Comparison of ENCODE assay signal across 9 mouse cellular contexts in the genomic region with DNA sequence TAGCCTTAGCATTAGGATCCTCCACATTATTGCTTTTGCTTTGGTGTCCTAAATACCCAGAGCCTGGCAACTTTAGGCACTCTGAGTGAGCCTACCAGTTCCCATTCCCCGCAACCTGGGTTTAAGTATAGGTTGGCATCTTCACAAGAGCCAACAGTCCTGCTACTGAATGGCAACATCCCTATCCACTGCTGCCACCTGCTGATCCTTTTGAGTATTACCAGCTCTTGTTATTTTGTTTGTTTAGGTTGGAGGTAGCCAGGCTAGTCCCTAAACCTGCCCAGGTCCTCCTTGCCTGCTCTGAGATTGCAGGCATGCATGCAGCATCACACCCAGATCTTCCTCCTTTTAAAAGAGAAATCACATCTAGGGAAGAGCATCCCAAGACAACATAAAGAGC. TPM values are rescaled to one million over a fixed set of nuclear protein-coding genes. Genes with fewer than 3 reads are reported as not detected.
DNase-seq lines count a peak whose midpoint lies in the region; ATAC-seq and TF ChIP-seq lines count a peak whose summit lies in the region.
"Not testable (repeated sequence)": the region's sequence is repeated elsewhere in the genome, so short reads cannot be mapped to it uniquely, and the experiment has no call there.
"Had no signal": no experiment of that assay in that cellular context is flagged by ENCODE, and none has a peak within 500 bp of the region (broad histone marks: within the 10 kb centered on the region; RNA-seq: fewer than 3 reads in every experiment).

No protein-coding gene starts in this region.

- H3K4me1 ChIP-seq in limb, embryonic 13.5 days; midbrain, postnatal 0 days (ENCODE audit: insufficient read depth, low read length): not testable (repeated sequence)

- WGBS in limb, embryonic 13.5 days = 9% methylated on average over 1 of the region's 1 CpGs
- 29% methylated on average over 1 of the region's 1 CpGs for WGBS in midbrain, postnatal 0 days

- H3K27me3 ChIP-seq in limb, embryonic 13.5 days; midbrain, postnatal 0 days (ENCODE audit: insufficient read depth, low read length): not testable (repeated sequence)

- H3K4me2 ChIP-seq in limb, embryonic 13.5 days (replicated peaks); midbrain, postnatal 0 days (ENCODE audit: low read depth, low read length, poor library complexity, severe bottlenecking): not testable (repeated sequence)

- not testable (repeated sequence) for H3K27ac ChIP-seq in limb, embryonic 13.5 days; midbrain, postnatal 0 days (ENCODE audit: low read depth, low read length)

- not testable (repeated sequence) for H3K36me3 ChIP-seq in limb, embryonic 13.5 days; midbrain, postnatal 0 days (ENCODE audit: insufficient read depth, low read length)

- DNase-seq in 3T3-L1 (ENCODE audit: low read depth, low spot score) = peak; percentile 65
- DNase-seq in adrenal gland, postnatal 25 days = peak; percentile 34
- peak; percentile 83 to 88 for DNase-seq in heart, postnatal 10 days
- peak; percentile 83 for DNase-seq in kidney, postnatal 10 days
- peak; percentile 57 for DNase-seq in midbrain, postnatal 0 days (ENCODE audit: low spot score)
- peak; percentile 72 for DNase-seq in spleen, postnatal 36 days (ENCODE audit: low spot score in 2 of 2)

- H3K4me3 ChIP-seq in limb, embryonic 13.5 days; midbrain, postnatal 0 days (ENCODE audit: low read depth, low read length): not testable (repeated sequence)

- intact Hi-C loops in heart, postnatal 10 days (cut with DNase I) = loop anchor here (2.0 kb wide), 2 partner anchors 73 to 299 kb away; no protein-coding TSS in a partner anchor

- H3K9ac ChIP-seq in limb, embryonic 13.5 days; midbrain, postnatal 0 days (replicated peaks; ENCODE audit: low read length, poor library complexity, severe bottlenecking): not testable (repeated sequence)

- not testable (repeated sequence) for H3K9me3 ChIP-seq in limb, embryonic 13.5 days; midbrain, postnatal 0 days (ENCODE audit: low read length)

- ATAC-seq in erythroid progenitor cell, adult 5-6 weeks (replicated peaks; ENCODE audit: low FRiP score, poor library complexity, severe bottlenecking) = peak; percentile 75
- ATAC-seq in limb, embryonic 13.5 days (ENCODE audit: low FRiP score, low read depth) = peak; percentile 24; the same call in 1 of the 2 replicates
- peak; percentile 41 for ATAC-seq in midbrain, postnatal 0 days (ENCODE audit: low FRiP score)

- peak; percentile 78 for TF ChIP-seq CTCF in midbrain, postnatal 0 days (IDR thresholded peaks at IDR 0.05)

RNA-seq across cellular contexts. Expression of a gene that starts 7.3 kb away (rescaled TPM):
- total RNA-seq in adrenal gland, postnatal 25 days (2021) = 3.3 and 4.4 TPM in 2 replicates
- 8.0 and 17.7 TPM in 2 replicates for total RNA-seq in erythroid progenitor cell, adult 5-6 weeks (2015; ENCODE audit: low replicate concordance)
- total RNA-seq in erythroid progenitor cell, adult 5-6 weeks (2017; ENCODE audit: low replicate concordance) = 2.2 TPM in 1 of 2 replicates, not detected in the other
- 1 to 10 TPM; 3.2 to 4.0 TPM for total RNA-seq in heart, postnatal 10 days (2021)
- polyA plus RNA-seq in limb, embryonic 13.5 days (2015; fragmentation: Nextera tagmentation; extraction: Ambion mirVana) = 6.7 and 7.6 TPM in 2 replicates
- 2.1 and 3.2 TPM in 2 replicates for total RNA-seq in midbrain, postnatal 0 days (2014; rRNA removed)
- 2.3 and 3.3 TPM in 2 replicates for polyA plus RNA-seq in midbrain, postnatal 0 days (2015; fragmentation: Nextera tagmentation; extraction: Ambion mirVana)

RNA-seq across cellular contexts. Expression of a gene that starts 7.4 kb away (rescaled TPM):
- 28.7 TPM in 2 replicates for total RNA-seq in adrenal gland, postnatal 25 days (2021)
- 8.0 and 11.5 TPM in 2 replicates for total RNA-seq in erythroid progenitor cell, adult 5-6 weeks (2015; ENCODE audit: low replicate concordance)
- 6.4 and 10.3 TPM in 2 replicates for total RNA-seq in erythroid progenitor cell, adult 5-6 weeks (2017; ENCODE audit: low replicate concordance)
- total RNA-seq in heart, postnatal 10 days (2021) = 10 to 100 TPM; 45.4 to 46.9 TPM
- polyA plus RNA-seq in limb, embryonic 13.5 days (2015; fragmentation: Nextera tagmentation; extraction: Ambion mirVana) = 30.2 and 31.4 TPM in 2 replicates
- 27.2 and 29.3 TPM in 2 replicates for total RNA-seq in midbrain, postnatal 0 days (2014; rRNA removed)
- 14.9 and 15.1 TPM in 2 replicates for polyA plus RNA-seq in midbrain, postnatal 0 days (2015; fragmentation: Nextera tagmentation; extraction: Ambion mirVana)

RNA-seq across cellular contexts. Expression of a gene that starts 15.9 kb away (rescaled TPM):
- not detected in 2 replicates for total RNA-seq in adrenal gland, postnatal 25 days (2021)
- total RNA-seq in erythroid progenitor cell, adult 5-6 weeks (2015; ENCODE audit: low replicate concordance) = not detected in 2 replicates
- total RNA-seq in erythroid progenitor cell, adult 5-6 weeks (2017; ENCODE audit: low replicate concordance) = not detected in 2 replicates
- not detected for total RNA-seq in heart, postnatal 10 days (2021)
- polyA plus RNA-seq in limb, embryonic 13.5 days (2015; fragmentation: Nextera tagmentation; extraction: Ambion mirVana) = not detected in 2 replicates
- not detected in 2 replicates for total RNA-seq in midbrain, postnatal 0 days (2014; rRNA removed)
- 0.11 TPM in 1 of 2 replicates, not detected in the other for polyA plus RNA-seq in midbrain, postnatal 0 days (2015; fragmentation: Nextera tagmentation; extraction: Ambion mirVana)
- polyA plus RNA-seq: forebrain, embryonic 10.5 days had no signal

RNA-seq across cellular contexts. Expression of a gene that starts 24.1 kb away (rescaled TPM):
- total RNA-seq in adrenal gland, postnatal 25 days (2021) = not detected in 2 replicates
- total RNA-seq in erythroid progenitor cell, adult 5-6 weeks (2015; ENCODE audit: low replicate concordance) = not detected in 2 replicates
- not detected in 2 replicates for total RNA-seq in erythroid progenitor cell, adult 5-6 weeks (2017; ENCODE audit: low replicate concordance)
- total RNA-seq in heart, postnatal 10 days (2021) = not detected
- 0.03 TPM in 1 of 2 replicates, not detected in the other for polyA plus RNA-seq in limb, embryonic 13.5 days (2015; fragmentation: Nextera tagmentation; extraction: Ambion mirVana)
- 0.66 TPM in 1 of 2 replicates, not detected in the other for total RNA-seq in midbrain, postnatal 0 days (2014; rRNA removed)
- polyA plus RNA-seq in midbrain, postnatal 0 days (2015; fragmentation: Nextera tagmentation; extraction: Ambion mirVana) = 0.02 and 0.07 TPM in 2 replicates
- polyA plus RNA-seq: forebrain, embryonic 10.5 days had no signal

RNA-seq across cellular contexts. Expression of a gene that starts 25.4 kb away (rescaled TPM):
- 0.94 TPM in 1 of 2 replicates, not detected in the other for total RNA-seq in adrenal gland, postnatal 25 days (2021)
- 10.5 and 25.6 TPM in 2 replicates for total RNA-seq in erythroid progenitor cell, adult 5-6 weeks (2015; ENCODE audit: low replicate concordance)
- total RNA-seq in erythroid progenitor cell, adult 5-6 weeks (2017; ENCODE audit: low replicate concordance) = 11.7 and 13.3 TPM in 2 replicates
- total RNA-seq in heart, postnatal 10 days (2021) = under 1 TPM; 0.31 to 0.69 TPM
- polyA plus RNA-seq in limb, embryonic 13.5 days (2015; fragmentation: Nextera tagmentation; extraction: Ambion mirVana) = 0.97 and 1.2 TPM in 2 replicates
- total RNA-seq in midbrain, postnatal 0 days (2014; rRNA removed) = 1.3 and 2.5 TPM in 2 replicates
- 1.9 and 2.5 TPM in 2 replicates for polyA plus RNA-seq in midbrain, postnatal 0 days (2015; fragmentation: Nextera tagmentation; extraction: Ambion mirVana)

Comparison
In these comparisons a context has a peak if more than half of its experiments do, and no peak if none do; other contexts are left out.
1. DNase-seq: peak in every context shown above with its lines; median percentile 86 in heart, postnatal 10 days; 83 in kidney, postnatal 10 days; 72 in spleen, postnatal 36 days; 65 in 3T3-L1; 57 in midbrain, postnatal 0 days; 34 in adrenal gland, postnatal 25 days.
2. ATAC-seq: peak in every context shown above with its lines; median percentile 75 in erythroid progenitor cell, adult 5-6 weeks; 41 in midbrain, postnatal 0 days; 24 in limb, embryonic 13.5 days.